Mouse (Mus musculus): ENCODE results near the gene Agap2.

The Agap2 gene

DNA sequence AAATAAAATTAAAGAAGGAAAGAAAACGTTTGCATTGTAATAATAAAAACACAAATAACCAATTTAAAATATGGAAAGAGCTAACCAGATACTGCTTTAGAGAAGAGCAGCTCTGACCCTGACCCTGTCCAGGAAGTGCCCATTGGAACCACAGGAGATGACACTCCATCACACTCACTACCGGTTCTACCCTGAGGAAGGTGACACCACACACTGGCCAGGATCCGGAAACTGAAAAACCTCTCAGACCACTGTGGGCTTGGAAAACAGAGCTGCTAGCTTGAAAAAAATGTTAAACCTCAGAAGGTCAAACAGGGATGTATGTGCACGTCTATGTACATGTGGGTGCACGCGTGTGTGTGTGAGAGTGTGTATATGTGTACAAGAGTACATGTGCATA, 26.1 kb downstream of the Agap2 start:
- TF ChIP-seq GATA4 (IDR thresholded peaks at IDR 0.05; ENCODE audit: insufficient replicate concordance, low read length) = no peak

GRCm38 (mm10) chr10:127103631-127104030, 28.5 kb downstream of the Agap2 start:
- TF ChIP-seq GATA4 (IDR thresholded peaks at IDR 0.05; ENCODE audit: insufficient replicate concordance, low read length) = no peak

DNA sequence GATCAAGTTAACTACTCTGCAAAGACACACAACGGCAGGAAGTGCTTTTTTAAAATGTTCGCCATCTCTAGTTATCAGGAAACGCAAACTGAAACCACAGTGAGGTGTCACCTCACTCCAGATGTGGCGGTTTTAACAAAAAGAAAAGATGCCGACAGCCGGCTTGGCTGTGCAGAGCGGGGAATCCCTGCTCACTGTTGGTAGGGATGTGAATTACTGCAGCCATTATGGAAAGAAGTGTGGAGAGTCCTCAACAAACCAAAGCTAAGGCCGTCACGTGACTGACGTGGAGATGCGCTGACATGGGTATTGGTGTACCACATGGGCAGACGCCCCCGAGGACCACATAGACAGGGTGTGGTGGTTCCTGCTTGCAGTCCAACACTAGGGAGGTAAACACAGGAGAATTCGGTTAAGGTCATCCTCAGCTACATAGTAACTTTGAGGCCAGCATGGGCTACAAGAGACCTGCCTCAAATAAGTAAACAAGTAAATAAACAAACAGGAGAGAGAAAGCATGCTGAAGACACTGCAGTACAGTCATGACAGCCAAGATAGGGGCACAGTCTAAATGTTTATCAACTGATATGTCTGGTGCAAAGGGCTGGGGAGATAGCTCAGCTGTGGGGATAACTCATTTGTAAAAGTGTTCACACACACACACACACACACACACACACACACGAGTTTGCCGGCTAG, 32.6 kb downstream of the Agap2 start:
- no peak for TF ChIP-seq GATA4 (IDR thresholded peaks at IDR 0.05; ENCODE audit: insufficient replicate concordance, low read length)

DNA sequence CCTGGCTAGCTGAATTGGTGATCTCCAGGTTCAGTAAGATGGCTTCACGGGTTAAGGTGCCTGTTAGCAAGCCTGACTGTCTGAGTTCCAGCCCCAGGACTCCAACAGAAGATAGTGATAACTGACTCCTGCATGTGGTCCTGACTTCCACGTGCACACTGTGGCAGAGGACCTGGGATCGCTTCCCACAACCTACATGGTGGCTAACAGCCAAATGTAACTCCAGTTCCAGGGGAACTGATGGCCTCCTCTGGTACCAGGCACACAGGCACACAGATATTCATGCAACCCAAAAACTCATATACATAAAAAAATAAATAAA, 33.1 kb downstream of the Agap2 start:
- TF ChIP-seq GATA4 (IDR thresholded peaks at IDR 0.05; ENCODE audit: insufficient replicate concordance, low read length) = no peak

GRCm38 (mm10) chr10:127111001-127111887, 36.2 kb downstream of the Agap2 start:
- TF ChIP-seq GATA4 (IDR thresholded peaks at IDR 0.05; ENCODE audit: insufficient replicate concordance, low read length) = no peak

DNA sequence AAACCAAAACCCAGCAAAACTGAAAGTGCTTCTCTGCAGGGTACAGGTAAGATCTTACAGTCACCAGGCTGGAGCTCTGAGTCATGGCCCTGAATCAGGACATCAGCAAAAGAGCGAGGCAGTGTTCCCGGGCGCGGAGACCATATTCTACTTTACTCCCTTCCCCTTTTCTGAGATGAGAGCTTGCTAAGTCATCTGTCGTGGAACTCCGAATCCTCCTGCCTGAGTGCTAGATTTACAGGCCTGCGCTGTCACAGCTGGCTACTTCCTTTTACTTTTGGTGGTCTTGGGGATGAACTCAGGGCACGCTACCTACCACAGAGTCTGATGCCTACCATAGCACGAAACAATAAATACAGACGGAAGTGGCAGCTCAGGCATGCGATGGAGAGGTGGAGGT, 39.3 kb downstream of the Agap2 start:
- no peak for TF ChIP-seq GATA4 (IDR thresholded peaks at IDR 0.05; ENCODE audit: insufficient replicate concordance, low read length)

- TF ChIP-seq GATA4 (IDR thresholded peaks at IDR 0.05; ENCODE audit: insufficient replicate concordance, low read length) = no peak
These were observed 40.0 kb downstream of the Agap2 start for GRCm38 (mm10) chr10:127115068-127115467.

- no peak for TF ChIP-seq GATA4 (IDR thresholded peaks at IDR 0.05; ENCODE audit: insufficient replicate concordance, low read length)
These were observed 43.4 kb downstream of the Agap2 start for GRCm38 (mm10) chr10:127118470-127118869.

DNA sequence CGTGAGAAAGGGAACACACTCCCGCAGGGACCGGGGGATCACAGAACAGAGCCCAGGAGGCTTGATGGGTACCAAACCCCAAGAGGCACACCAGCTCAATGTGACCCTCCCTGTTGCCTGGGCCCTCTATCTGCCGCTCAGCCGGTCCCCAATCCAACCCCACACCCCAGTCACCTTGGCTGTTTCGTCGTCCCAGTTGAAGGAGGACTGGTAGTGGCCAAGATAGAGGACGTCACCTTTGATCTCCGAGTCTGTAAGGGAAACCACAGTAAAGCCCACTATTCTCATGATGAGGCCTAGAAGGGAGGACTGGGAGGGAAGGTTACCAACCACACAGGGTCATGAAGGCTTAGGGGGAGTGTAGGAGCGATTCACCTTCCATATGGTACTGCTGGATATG, 44.1 kb downstream of the Agap2 start:
- no peak for TF ChIP-seq GATA4 (IDR thresholded peaks at IDR 0.05; ENCODE audit: insufficient replicate concordance, low read length)

DNA sequence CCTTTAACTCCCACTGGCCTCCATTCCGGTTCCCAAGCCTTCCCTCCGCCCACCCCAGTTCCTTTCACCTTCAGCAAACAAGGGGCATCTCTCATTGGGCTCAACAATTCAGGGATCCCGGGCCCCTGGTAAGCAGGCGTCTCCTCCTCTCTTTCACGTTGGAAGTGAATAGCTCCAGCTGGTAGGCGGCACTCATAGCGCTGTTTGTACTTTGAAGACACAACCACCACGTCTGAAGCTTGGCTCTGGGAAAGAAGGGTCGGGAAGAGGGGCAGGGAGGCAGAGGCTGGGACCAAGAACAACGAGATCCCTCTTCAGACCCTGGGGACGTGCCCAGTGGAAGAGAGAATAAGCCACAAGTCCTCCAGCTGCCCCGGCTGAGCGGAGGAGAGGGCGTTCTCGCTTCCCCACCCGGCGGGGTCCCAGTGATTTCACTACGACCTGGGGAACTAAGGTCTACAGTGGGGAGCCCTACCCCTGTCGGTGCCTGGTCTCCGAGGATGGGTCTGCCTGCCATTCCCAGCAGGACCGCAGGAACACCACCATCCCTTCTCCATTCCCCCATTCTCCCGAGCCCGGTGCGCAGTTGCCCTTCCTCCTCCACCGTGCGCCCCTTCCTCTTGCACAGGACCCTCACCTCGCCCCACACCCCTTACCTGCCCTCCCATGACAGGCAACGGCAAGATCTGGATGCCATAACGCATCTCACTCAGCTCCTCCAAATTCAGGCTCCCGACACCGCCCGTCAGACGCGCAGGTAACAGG, 45.4 kb downstream of the Agap2 start:
- TF ChIP-seq GATA4 (IDR thresholded peaks at IDR 0.05; ENCODE audit: insufficient replicate concordance, low read length) = no peak

GRCm38 (mm10) chr10:127121066-127121477, 46.0 kb downstream of the Agap2 start, which contains the start of gene Os9:
TSS of gene Os9 (minus strand) at chr10:127121131.
- no peak for TF ChIP-seq GATA4 (IDR thresholded peaks at IDR 0.05; ENCODE audit: insufficient replicate concordance, low read length)

GRCm38 (mm10) chr10:127122018-127122417, 46.9 kb downstream of the Agap2 start:
- no peak for TF ChIP-seq GATA4 (IDR thresholded peaks at IDR 0.05; ENCODE audit: insufficient replicate concordance, low read length)

DNA sequence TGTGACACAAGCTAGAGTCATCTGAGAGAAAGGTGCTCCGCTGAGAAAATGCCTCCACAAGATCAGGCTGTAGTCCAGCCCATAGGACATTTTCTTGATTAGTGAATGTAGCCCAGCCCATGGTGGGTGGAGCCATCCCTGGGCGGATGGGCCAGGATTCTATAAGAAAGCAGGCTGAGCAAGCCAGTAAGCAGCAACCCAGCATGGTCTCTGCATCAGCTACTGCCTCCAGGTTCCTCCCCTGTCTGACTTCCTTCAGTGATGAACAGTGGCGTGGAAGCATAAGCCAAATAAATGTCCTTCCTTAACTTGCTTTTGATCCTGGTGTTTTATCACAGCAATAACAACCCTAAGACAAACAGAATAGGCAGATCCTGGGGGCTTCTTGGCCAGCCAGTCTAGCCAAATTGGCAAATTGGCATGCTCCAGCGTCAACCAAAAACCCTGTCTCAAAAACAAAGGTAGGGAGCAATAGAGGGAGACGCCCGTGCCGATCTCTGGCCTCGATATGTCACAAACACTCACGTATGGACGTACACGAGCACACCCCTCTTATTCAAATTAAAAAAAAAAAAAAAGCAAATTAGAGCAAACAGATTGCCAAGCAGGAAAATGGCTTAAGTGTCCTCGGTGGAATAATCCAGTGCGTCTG, 47.8 kb downstream of the Agap2 start:
- no peak for TF ChIP-seq GATA4 (IDR thresholded peaks at IDR 0.05; ENCODE audit: insufficient replicate concordance, low read length)

DNA sequence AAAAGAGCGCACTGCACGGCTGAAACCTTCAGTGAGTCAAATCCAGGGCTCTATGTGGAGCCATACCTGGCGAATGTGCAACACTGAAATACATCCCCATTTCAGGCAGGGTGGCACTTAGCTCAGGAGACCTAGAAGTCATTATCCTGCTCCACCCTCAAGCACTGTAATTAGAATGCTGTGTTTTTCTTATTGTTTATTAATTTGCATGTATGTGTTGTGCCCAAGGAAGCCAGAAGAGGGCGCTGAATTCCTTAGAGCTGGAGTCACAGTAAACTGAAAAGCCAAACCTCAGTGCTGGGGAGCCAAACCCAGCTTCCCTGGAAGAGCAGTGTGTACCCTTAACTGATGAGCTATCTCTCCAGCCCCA, 48.3 kb downstream of the Agap2 start:
- no peak for TF ChIP-seq GATA4 (IDR thresholded peaks at IDR 0.05; ENCODE audit: insufficient replicate concordance, low read length)
